ENCODE assay signal across 15 mouse cellular contexts in the genomic region with DNA sequence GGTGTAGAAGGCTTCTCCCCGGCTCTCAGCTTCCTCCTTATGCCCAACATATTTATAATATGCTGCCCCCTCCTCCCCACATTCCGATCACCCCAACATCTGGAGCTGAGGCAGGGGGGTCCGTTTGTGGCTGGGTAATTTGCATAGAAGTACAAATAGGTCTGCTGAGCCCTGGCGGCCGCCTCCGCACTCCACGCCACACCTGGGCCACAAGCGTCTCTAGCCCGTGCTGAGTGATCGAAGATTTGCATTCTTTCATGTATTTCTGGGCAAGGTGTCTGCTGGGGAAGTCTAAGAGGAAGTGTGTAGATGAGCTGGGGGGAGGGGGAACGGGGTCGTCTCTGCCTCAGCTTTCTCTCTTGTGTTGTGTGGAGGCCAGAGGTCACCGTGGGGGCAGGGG. TPM values are rescaled to one million over a fixed set of nuclear protein-coding genes. Genes with fewer than 3 reads are reported as not detected.
DNase-seq lines count a peak whose midpoint lies in the region; ATAC-seq lines count a peak whose summit lies in the region.
"Had no signal": no experiment of that assay in that cellular context is flagged by ENCODE, and none has a peak within 500 bp of the region (broad histone marks: within the 10 kb centered on the region; RNA-seq: fewer than 3 reads in every experiment).

No protein-coding gene starts in this region.

- intact Hi-C loops in heart, postnatal 10 days (cut with DNase I): no loop called here

- ATAC-seq in activated CD4-positive, CD25-positive, alpha-beta regulatory T cell, adult 4 months: peak; percentile 50

- peak; percentile 23 for DNase-seq in lung, postnatal 25 days (ENCODE audit: low spot score)
- no peak for DNase-seq in lung, adult 18-20 months
- peak; percentile 84 to 86 for DNase-seq in spleen, postnatal 36 days (ENCODE audit: low spot score in 2 of 2)
- peak; percentile 41 to 54 for DNase-seq in thymus, postnatal 36 days
- DNase-seq in c-Kit-positive CD71-positive TER-119-positive erythroid progenitor cells, embryonic 14.5 days (ENCODE audit: low spot score): no peak
- DNase-seq in heart, postnatal 10 days: no peak
- no peak for DNase-seq in layer of hippocampus, adult 8-10 months (ENCODE audit: low spot score in 2 of 2)
- DNase-seq: adrenal gland, postnatal 14 days; cerebellum, adult 2 months; gastrocnemius, postnatal 10 days; kidney, postnatal 10 days; lung, postnatal 10 days; right cerebral cortex, postnatal 4 days had no signal

RNA-seq across cellular contexts. Expression of gene Tmem161a, which starts 12.1 kb away (rescaled TPM):
- 10 to 100 TPM; 17.4 to 27.3 TPM for polyA plus RNA-seq in activated CD4-positive, CD25-positive, alpha-beta regulatory T cell, adult 4 months (2017; shearing (Covaris generic))
- 100 to 1,000 TPM in 1 of 2 experiments, 10 to 100 TPM in 1; 88.3 to 103 TPM for total RNA-seq in heart, postnatal 10 days (2021)
- total RNA-seq in layer of hippocampus, adult 8-10 months (2022): 10 to 100 TPM; 48.9 to 58.8 (median 53.3) TPM

RNA-seq across cellular contexts. Expression of gene Mef2b, which starts 20.5 kb away (rescaled TPM):
- polyA plus RNA-seq in activated CD4-positive, CD25-positive, alpha-beta regulatory T cell, adult 4 months (2017; shearing (Covaris generic)): not detected
- total RNA-seq in heart, postnatal 10 days (2021): under 1 TPM; 0.38 to 0.45 TPM
- under 1 TPM in 2 of 4 experiments, not detected in 2; 0.82 to 0.96 TPM for total RNA-seq in layer of hippocampus, adult 8-10 months (2022)
- polyA plus RNA-seq: liver, embryonic 15.5 days had no signal

RNA-seq across cellular contexts. Expression of gene Borcs8, which starts 20.7 kb away (rescaled TPM):
- 100 to 1,000 TPM in 1 of 2 experiments, 10 to 100 TPM in 1; 98.5 to 112 TPM for polyA plus RNA-seq in activated CD4-positive, CD25-positive, alpha-beta regulatory T cell, adult 4 months (2017; shearing (Covaris generic))
- total RNA-seq in heart, postnatal 10 days (2021): 10 to 100 TPM; 30.3 TPM
- 10 to 100 TPM; 41.6 to 46.4 (median 43.8) TPM for total RNA-seq in layer of hippocampus, adult 8-10 months (2022)

RNA-seq across cellular contexts. Expression of gene Rfxank, which starts 21.1 kb away (rescaled TPM):
- 10 to 100 TPM; 36.2 to 58.5 TPM for polyA plus RNA-seq in activated CD4-positive, CD25-positive, alpha-beta regulatory T cell, adult 4 months (2017; shearing (Covaris generic))
- 10 to 100 TPM; 20.7 to 22.4 TPM for total RNA-seq in heart, postnatal 10 days (2021)
- 10 to 100 TPM; 13.6 to 18.9 (median 14.7) TPM for total RNA-seq in layer of hippocampus, adult 8-10 months (2022)

RNA-seq across cellular contexts. Expression of gene Nr2c2ap, which starts 28.9 kb away (rescaled TPM):
- polyA plus RNA-seq in activated CD4-positive, CD25-positive, alpha-beta regulatory T cell, adult 4 months (2017; shearing (Covaris generic)): 10 to 100 TPM; 34.3 to 56.0 TPM
- total RNA-seq in heart, postnatal 10 days (2021): 10 to 100 TPM; 10.9 to 12.8 TPM
- 10 to 100 TPM; 28.3 to 38.4 (median 31.2) TPM for total RNA-seq in layer of hippocampus, adult 8-10 months (2022)

Comparison
In these comparisons a context has a peak if more than half of its experiments do, and no peak if none do; other contexts are left out.
1. DNase-seq: peak in lung, postnatal 25 days (single experiment), spleen, postnatal 36 days (2 of 2) and thymus, postnatal 36 days (2 of 2); none in lung, adult 18-20 months (0 of 2), c-Kit-positive CD71-positive TER-119-positive erythroid progenitor cells, embryonic 14.5 days (single experiment), heart, postnatal 10 days (0 of 2) and layer of hippocampus, adult 8-10 months (0 of 2).